8 mouse cellular contexts compared by ENCODE assay signal in the genomic region with DNA sequence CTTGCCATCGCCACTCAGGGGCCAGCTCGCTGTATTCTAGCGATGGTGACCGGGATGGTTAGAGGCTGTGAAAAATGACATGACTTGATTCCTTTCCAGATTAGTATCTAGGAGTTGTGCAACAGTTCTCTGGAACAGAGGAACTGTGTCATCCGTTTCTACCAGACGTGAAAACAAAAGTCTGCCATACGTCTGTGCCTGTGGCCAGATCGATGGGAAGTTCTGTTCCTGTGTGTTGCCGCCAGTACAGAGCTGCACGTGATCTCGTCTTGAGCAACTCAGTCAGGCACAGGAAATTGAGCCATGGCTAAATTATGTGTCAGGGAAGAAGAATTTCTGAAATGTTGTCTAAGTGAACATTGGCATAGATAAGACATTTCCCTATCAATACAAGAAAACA.
A peak's percentile ranks its signal among the peaks of the same experiment; 100 is the strongest.
DNase-seq lines count a peak whose midpoint lies in the region; ATAC-seq and TF ChIP-seq lines count a peak whose summit lies in the region.

No protein-coding gene starts in this region.

- no peak overlapping the region for H3K9ac ChIP-seq in forebrain, embryonic 13.5 days
- no peak overlapping the region for H3K9ac ChIP-seq in hindbrain, embryonic 11.5 days (ENCODE audit: low read depth, low read length)

- no peak overlapping the region for H3K4me3 ChIP-seq in thymus, adult 2 months (ENCODE audit: control insufficient read depth, insufficient read depth, low read length)
- H3K4me3 ChIP-seq in forebrain, embryonic 13.5 days, result no peak overlapping the region
- no peak overlapping the region for H3K4me3 ChIP-seq in hindbrain, embryonic 11.5 days (ENCODE audit: low read depth, low read length)

- H3K9me3 ChIP-seq in forebrain, embryonic 13.5 days (replicated peaks), result no peaks in the 10 kb centered on the region
- H3K9me3 ChIP-seq in hindbrain, embryonic 11.5 days (ENCODE audit: control insufficient read depth, low read length), result no peaks in the 10 kb centered on the region

- no peaks in the 10 kb centered on the region for H3K36me3 ChIP-seq in thymus, adult 2 months (ENCODE audit: control insufficient read depth, insufficient read depth, low read length)
- H3K36me3 ChIP-seq in forebrain, embryonic 13.5 days (ENCODE audit: poor library complexity, severe bottlenecking), result no peaks in the 10 kb centered on the region
- no peaks in the 10 kb centered on the region for H3K36me3 ChIP-seq in hindbrain, embryonic 11.5 days (ENCODE audit: control insufficient read depth, insufficient read depth, low read length)

- 17% methylated on average over 11 of the region's 11 CpGs for WGBS in thymus, adult 2 months
- WGBS in forebrain, embryonic 13.5 days, result 92% methylated on average over 11 of the region's 11 CpGs
- 86% methylated on average over 11 of the region's 11 CpGs for WGBS in hindbrain, embryonic 11.5 days

- no peak for TF ChIP-seq CTCF in thymus, adult 2 months (IDR thresholded peaks at IDR 0.05; ENCODE audit: borderline replicate concordance, control insufficient read depth, extremely low read depth, insufficient read depth, low read length, poor library complexity)

- DNase-seq in thymus, adult 2 months, result peak; percentile 6
- DNase-seq in thymus, postnatal 10 days (ENCODE audit: low spot score in 2 of 2), result no peak
- DNase-seq in c-Kit-positive CD71-negative TER-119-negative erythroid progenitor cells, embryonic 14.5 days (ENCODE audit: low read depth), result peak; percentile 52
- DNase-seq in kidney, postnatal 25 days, result peak; percentile 45 to 71
- DNase-seq in right cerebral cortex, postnatal 14 days, result no peak
- no peak for DNase-seq in hindbrain, embryonic 11.5 days (ENCODE audit: low spot score)

- H3K27ac ChIP-seq in thymus, adult 2 months (ENCODE audit: control insufficient read depth, insufficient read depth, low read length), result no peak overlapping the region; the same call in 1 of the 2 replicates
- no peak overlapping the region for H3K27ac ChIP-seq in forebrain, embryonic 13.5 days
- no peak overlapping the region for H3K27ac ChIP-seq in hindbrain, embryonic 11.5 days (ENCODE audit: low read depth, low read length)

- no peak for TF ChIP-seq POLR2A in thymus, adult 2 months (IDR thresholded peaks at IDR 0.05; ENCODE audit: control insufficient read depth, extremely low read depth, insufficient read depth, low read length, poor library complexity)

- no peaks in the 10 kb centered on the region for H3K4me1 ChIP-seq in thymus, adult 2 months (replicated peaks; ENCODE audit: control insufficient read depth, insufficient read depth, low read length)
- H3K4me1 ChIP-seq in forebrain, embryonic 13.5 days, result no peaks in the 10 kb centered on the region
- no peaks in the 10 kb centered on the region for H3K4me1 ChIP-seq in hindbrain, embryonic 11.5 days (replicated peaks; ENCODE audit: control insufficient read depth, insufficient read depth, low read length)

- no peaks in the 10 kb centered on the region for H3K27me3 ChIP-seq in thymus, adult 2 months (ENCODE audit: control insufficient read depth, insufficient read depth, low read length)
- no peaks in the 10 kb centered on the region for H3K27me3 ChIP-seq in forebrain, embryonic 13.5 days
- no peaks in the 10 kb centered on the region for H3K27me3 ChIP-seq in hindbrain, embryonic 11.5 days (ENCODE audit: control insufficient read depth, insufficient read depth, low read length)

- ATAC-seq in megakaryocyte progenitor cell, adult 5-6 weeks (replicated peaks; ENCODE audit: poor library complexity), result peak; percentile 95
- ATAC-seq in forebrain, embryonic 13.5 days, result no peak
- no peak for ATAC-seq in hindbrain, embryonic 11.5 days (ENCODE audit: low FRiP score)

- no peak overlapping the region for H3K4me2 ChIP-seq in forebrain, embryonic 13.5 days
- H3K4me2 ChIP-seq in hindbrain, embryonic 11.5 days (replicated peaks; ENCODE audit: low read depth, low read length), result no peak overlapping the region

Comparison
In these comparisons a context has a peak if more than half of its experiments do, and no peak if none do; other contexts are left out.
1. DNase-seq: peak in thymus, adult 2 months (single experiment), c-Kit-positive CD71-negative TER-119-negative erythroid progenitor cells, embryonic 14.5 days (single experiment) and kidney, postnatal 25 days (2 of 2); none in thymus, postnatal 10 days (0 of 2), right cerebral cortex, postnatal 14 days (single experiment) and hindbrain, embryonic 11.5 days (single experiment).